Mouse (Mus musculus): ENCODE results near the gene Mrvi1. TPM values are rescaled to one million over a fixed set of nuclear protein-coding genes. Genes with fewer than 3 reads are reported as not detected.
"Not testable (repeated sequence)": the region's sequence is repeated elsewhere in the genome, so short reads cannot be mapped to it uniquely, and the experiment has no call there.

The Mrvi1 gene
- polyA plus RNA-seq, 1 experiment = 2.0 TPM

DNA sequence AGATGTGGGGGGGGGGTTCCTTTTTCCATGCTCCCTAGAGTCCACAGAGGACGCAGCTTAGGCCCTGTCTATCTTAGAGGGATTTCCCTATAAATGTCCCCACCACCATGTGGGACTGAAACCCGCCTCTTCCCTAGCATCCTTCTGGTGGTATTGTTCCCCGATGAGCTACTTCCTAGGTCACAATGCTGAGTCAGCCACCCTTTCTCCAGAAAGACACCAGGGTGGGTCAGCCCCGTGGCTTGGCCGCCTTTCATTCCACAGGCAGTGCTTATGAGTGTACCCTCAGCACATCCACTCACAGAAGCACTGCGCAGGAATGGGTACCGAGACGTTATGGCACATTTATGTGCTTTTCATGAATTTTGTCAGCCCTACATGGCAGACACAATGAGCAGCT lies 85.1 kb downstream of the Mrvi1 start:
- H3K27me3 ChIP-seq (ENCODE audit: control insufficient read depth, insufficient read depth, low read length) = no peaks in the 10 kb centered on the region
- H3K4me1 ChIP-seq (ENCODE audit: control insufficient read depth, insufficient read depth, low read length) = no peaks in the 10 kb centered on the region; the same call in 1 of the 2 replicates
- H3K27ac ChIP-seq (ENCODE audit: control insufficient read depth, insufficient read depth, low read depth, low read length) = no peak overlapping the region
- no peak overlapping the region for H3K4me3 ChIP-seq (ENCODE audit: control insufficient read depth, low read depth, low read length)
- TF ChIP-seq POLR2A (IDR thresholded peaks at IDR 0.05; ENCODE audit: control insufficient read depth, low read depth, low read length) (no peak), CTCF (IDR thresholded peaks at IDR 0.05; ENCODE audit: control insufficient read depth, insufficient read depth, insufficient replicate concordance, low read depth, low read length) (no peak)
- H3K36me3 ChIP-seq (ENCODE audit: control insufficient read depth, insufficient read depth, low read length) = no peaks in the 10 kb centered on the region

DNA sequence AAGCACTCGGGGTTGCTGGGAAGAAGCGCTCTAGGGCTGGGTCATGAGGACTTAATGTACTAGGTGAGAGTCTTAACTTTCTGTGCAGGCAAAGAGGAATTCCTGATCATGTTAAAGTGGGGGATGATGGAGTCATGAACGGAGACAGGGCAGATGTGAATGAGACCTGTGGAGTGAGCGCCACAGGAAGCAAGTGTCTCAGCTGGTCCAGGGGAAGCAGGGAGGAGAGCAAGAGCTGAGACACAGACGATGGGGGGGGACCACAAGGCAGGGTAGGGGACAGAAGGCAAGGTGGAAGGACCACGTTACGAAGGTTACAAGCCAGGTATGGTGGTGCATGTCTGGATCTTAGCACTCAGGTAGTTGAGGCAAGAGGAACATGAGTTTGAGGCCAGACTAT lies 85.8 kb downstream of the Mrvi1 start:
- no peak for TF ChIP-seq CTCF (IDR thresholded peaks at IDR 0.05; ENCODE audit: control insufficient read depth, insufficient read depth, insufficient replicate concordance, low read depth, low read length)
- TF ChIP-seq POLR2A (IDR thresholded peaks at IDR 0.05; ENCODE audit: control insufficient read depth, low read depth, low read length) = no peak
- H3K4me3 ChIP-seq (ENCODE audit: control insufficient read depth, low read depth, low read length) = no peak overlapping the region
- H3K27ac ChIP-seq (ENCODE audit: control insufficient read depth, insufficient read depth, low read depth, low read length) = no peak overlapping the region

DNA sequence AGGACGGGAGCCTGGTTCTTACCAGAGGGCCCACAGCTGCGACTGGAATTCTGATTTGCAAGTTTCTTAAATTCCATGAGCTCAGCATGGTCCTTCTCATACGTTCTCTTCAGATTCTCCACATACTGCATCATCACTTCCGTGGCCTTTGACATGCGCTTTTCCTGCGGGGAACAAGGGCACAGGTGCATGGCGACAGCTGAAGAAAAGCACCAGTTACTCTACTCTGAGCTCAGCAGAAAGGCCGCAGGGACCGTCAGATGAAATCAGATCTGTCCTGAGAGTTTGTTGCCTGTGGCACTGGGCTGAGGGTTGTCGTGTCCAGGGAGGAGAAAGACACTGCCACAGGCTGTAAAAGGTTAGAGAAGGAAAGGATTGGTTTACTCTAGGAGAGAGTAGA lies 86.5 kb downstream of the Mrvi1 start:
- H3K27me3 ChIP-seq (ENCODE audit: control insufficient read depth, insufficient read depth, low read length); H3K27ac ChIP-seq (ENCODE audit: control insufficient read depth, insufficient read depth, low read depth, low read length); H3K36me3 ChIP-seq (ENCODE audit: control insufficient read depth, insufficient read depth, low read length); H3K4me3 ChIP-seq (ENCODE audit: control insufficient read depth, low read depth, low read length); H3K4me1 ChIP-seq (ENCODE audit: control insufficient read depth, insufficient read depth, low read length): not testable (repeated sequence)

More for the DNA sequence above, 85.8 kb downstream of the Mrvi1 start:
- Histone ChIP-seq H3K4me1 (ENCODE audit: control insufficient read depth, insufficient read depth, low read length) (no peaks in the 10 kb centered on the region; the same call in 1 of the 2 replicates), H3K36me3 (ENCODE audit: control insufficient read depth, insufficient read depth, low read length) (no peaks in the 10 kb centered on the region), H3K27me3 (ENCODE audit: control insufficient read depth, insufficient read depth, low read length) (no peaks in the 10 kb centered on the region)

DNA sequence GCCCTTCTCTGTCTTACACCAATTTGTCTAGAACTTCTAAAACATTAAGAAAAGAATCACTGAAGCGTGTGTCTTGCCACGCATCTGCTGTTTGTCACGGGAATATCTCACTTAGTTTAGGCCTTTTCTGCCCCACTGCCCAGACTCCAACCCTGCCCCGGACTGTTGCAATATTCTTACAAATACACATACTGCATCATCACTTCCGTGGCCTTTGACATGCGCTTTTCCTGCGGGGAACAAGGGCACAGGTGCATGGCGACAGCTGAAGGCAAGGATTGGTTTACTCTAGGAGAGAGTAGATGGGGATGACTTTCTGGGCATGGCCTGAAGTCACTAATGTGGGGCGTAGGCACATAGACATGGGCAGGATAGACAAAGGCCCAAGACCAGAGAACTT lies 87.6 kb downstream of the Mrvi1 start:
- TF ChIP-seq CTCF (IDR thresholded peaks at IDR 0.05; ENCODE audit: control insufficient read depth, insufficient read depth, insufficient replicate concordance, low read depth, low read length) (no peak), POLR2A (IDR thresholded peaks at IDR 0.05; ENCODE audit: control insufficient read depth, low read depth, low read length) (no peak)
- no peak overlapping the region for H3K27ac ChIP-seq (ENCODE audit: control insufficient read depth, insufficient read depth, low read depth, low read length)
- no peak overlapping the region for H3K4me3 ChIP-seq (ENCODE audit: control insufficient read depth, low read depth, low read length)

DNA sequence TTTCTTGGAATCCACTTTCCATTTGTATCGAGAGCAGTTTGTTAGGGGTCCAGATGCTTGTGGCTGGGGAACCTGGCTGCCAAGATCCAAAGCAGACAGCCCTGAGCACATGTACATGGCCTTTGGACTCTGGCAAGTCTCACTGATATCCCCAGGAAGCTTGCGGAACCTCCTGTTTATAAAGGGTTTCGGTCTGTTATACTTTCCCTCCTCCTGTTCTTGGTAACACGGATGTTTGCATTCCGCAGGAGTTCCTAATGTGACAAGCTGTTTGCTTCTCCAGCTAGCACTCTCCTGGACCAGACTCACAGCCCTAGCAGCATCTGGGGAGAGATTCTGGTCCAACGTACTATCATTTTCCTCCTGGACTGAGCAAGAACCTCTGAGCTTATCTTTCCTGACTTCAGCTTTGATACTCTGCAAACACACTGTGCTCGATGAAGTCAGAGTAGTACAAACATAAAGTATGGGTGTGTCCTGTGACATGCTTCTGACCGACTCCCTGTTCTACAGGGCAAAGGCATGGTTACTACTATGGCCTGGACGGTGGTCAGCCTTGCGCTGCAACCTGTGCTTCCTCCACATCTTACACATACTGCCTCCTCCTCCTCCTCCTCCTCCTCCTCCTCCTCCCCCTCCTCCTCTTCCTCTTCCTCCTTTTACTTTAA lies 88.2 kb downstream of the Mrvi1 start:
- Histone ChIP-seq H3K4me1 (ENCODE audit: control insufficient read depth, insufficient read depth, low read length) (no peaks in the 10 kb centered on the region; the same call in 1 of the 2 replicates), H3K4me3 (ENCODE audit: control insufficient read depth, low read depth, low read length) (no peak overlapping the region), H3K27ac (ENCODE audit: control insufficient read depth, insufficient read depth, low read depth, low read length) (no peak overlapping the region), H3K27me3 (ENCODE audit: control insufficient read depth, insufficient read depth, low read length) (no peaks in the 10 kb centered on the region), H3K36me3 (ENCODE audit: control insufficient read depth, insufficient read depth, low read length) (no peaks in the 10 kb centered on the region)
- TF ChIP-seq CTCF (IDR thresholded peaks at IDR 0.05; ENCODE audit: control insufficient read depth, insufficient read depth, insufficient replicate concordance, low read depth, low read length) = no peak
- TF ChIP-seq POLR2A (IDR thresholded peaks at IDR 0.05; ENCODE audit: control insufficient read depth, low read depth, low read length) = no peak

More for the DNA sequence above, 87.6 kb downstream of the Mrvi1 start:
- Histone ChIP-seq H3K36me3 (ENCODE audit: control insufficient read depth, insufficient read depth, low read length) (no peaks in the 10 kb centered on the region), H3K27me3 (ENCODE audit: control insufficient read depth, insufficient read depth, low read length) (no peaks in the 10 kb centered on the region), H3K4me1 (ENCODE audit: control insufficient read depth, insufficient read depth, low read length) (no peaks in the 10 kb centered on the region; the same call in 1 of the 2 replicates)

DNA sequence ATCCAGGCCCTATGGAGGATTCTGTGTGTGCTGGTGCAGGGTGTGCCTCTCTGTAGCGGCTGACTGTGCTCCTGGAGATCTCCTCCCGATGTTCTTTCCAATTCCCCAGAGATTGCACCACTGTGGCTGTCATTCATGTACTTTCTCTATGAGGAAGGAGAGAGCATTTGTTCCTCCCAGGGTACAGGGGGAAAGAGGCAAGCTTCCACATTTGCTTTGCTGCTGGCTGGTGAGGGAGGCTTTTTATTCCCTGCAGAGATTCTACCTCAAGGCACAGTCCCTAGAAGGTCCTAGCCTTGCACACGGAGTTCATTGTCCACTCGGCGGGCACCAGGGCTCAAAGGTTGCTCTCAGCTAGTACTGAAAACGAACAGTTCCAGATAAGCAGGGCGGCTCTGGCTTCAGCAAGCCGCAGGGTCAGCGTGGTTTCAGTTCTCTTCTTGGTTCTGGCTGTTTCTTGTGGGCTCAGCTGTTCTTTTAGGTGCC lies 90.7 kb downstream of the Mrvi1 start:
- Histone ChIP-seq H3K4me3 (ENCODE audit: control insufficient read depth, low read depth, low read length) (no peak overlapping the region), H3K27ac (ENCODE audit: control insufficient read depth, insufficient read depth, low read depth, low read length) (no peak overlapping the region), H3K36me3 (ENCODE audit: control insufficient read depth, insufficient read depth, low read length) (no peaks in the 10 kb centered on the region), H3K27me3 (ENCODE audit: control insufficient read depth, insufficient read depth, low read length) (no peaks in the 10 kb centered on the region), H3K4me1 (ENCODE audit: control insufficient read depth, insufficient read depth, low read length) (no peaks in the 10 kb centered on the region)
- TF ChIP-seq POLR2A (IDR thresholded peaks at IDR 0.05; ENCODE audit: control insufficient read depth, low read depth, low read length) = no peak
- no peak for TF ChIP-seq CTCF (IDR thresholded peaks at IDR 0.05; ENCODE audit: control insufficient read depth, insufficient read depth, insufficient replicate concordance, low read depth, low read length)

DNA sequence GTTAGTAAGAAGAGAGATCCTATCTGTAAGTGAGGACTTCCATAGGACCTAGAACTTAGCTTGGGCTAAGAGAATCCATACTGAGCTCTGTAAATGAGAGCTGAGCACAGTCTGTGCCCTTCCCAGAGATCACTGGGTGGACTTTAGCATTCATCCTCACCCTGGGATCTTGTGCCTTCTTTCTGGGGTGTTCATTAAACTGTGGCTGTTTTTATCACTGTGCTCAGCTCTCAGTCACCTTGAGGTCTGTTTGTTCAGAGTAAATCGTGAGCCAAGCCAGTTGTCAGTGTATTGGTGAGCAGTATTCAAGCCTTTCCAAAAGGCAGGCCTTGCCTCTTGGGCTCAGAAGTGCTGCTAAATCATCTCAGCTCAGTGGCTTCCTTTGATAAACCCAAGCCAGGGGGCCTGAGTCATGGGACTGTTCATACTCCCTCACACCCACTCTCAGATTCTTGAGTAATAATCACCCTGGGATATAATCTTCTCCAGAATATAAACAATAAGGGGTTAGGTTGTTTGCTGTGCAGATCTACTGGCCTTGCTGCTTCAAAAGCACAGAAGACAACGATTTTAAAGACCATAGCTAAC lies 100.4 kb downstream of the Mrvi1 start:
- Histone ChIP-seq H3K4me3 (ENCODE audit: control insufficient read depth, low read depth, low read length) (no peak overlapping the region), H3K4me1 (ENCODE audit: control insufficient read depth, insufficient read depth, low read length) (no peaks in the 10 kb centered on the region), H3K27ac (ENCODE audit: control insufficient read depth, insufficient read depth, low read depth, low read length) (no peak overlapping the region), H3K36me3 (ENCODE audit: control insufficient read depth, insufficient read depth, low read length) (no peaks in the 10 kb centered on the region), H3K27me3 (ENCODE audit: control insufficient read depth, insufficient read depth, low read length) (no peaks in the 10 kb centered on the region)
- TF ChIP-seq CTCF (IDR thresholded peaks at IDR 0.05; ENCODE audit: control insufficient read depth, insufficient read depth, insufficient replicate concordance, low read depth, low read length) = no peak
- TF ChIP-seq POLR2A (IDR thresholded peaks at IDR 0.05; ENCODE audit: control insufficient read depth, low read depth, low read length) = no peak
